10 mouse cellular contexts compared by ENCODE assay signal in genomic region chr2:51982288-51982687, GRCm38 (mm10). TPM values are rescaled to one million over a fixed set of nuclear protein-coding genes. Genes with fewer than 3 reads are reported as not detected.
DNase-seq lines count a peak whose midpoint lies in the region; ATAC-seq lines count a peak whose summit lies in the region.
"Had no signal": no experiment of that assay in that cellular context is flagged by ENCODE, and none has a peak within 500 bp of the region (broad histone marks: within the 10 kb centered on the region; RNA-seq: fewer than 3 reads in every experiment).

No protein-coding gene starts in this region.

- H3K27me3 ChIP-seq in kidney, embryonic 16.5 days (ENCODE audit: insufficient read depth, low read length): no peaks in the 10 kb centered on the region
- H3K27me3 ChIP-seq in limb, embryonic 12.5 days: no peaks in the 10 kb centered on the region
- H3K27me3 ChIP-seq in forebrain, embryonic 12.5 days: no peaks in the 10 kb centered on the region
- H3K27me3 ChIP-seq: neural tube, embryonic 15.5 days had no signal

- 50% methylated on average over 13 of the region's 13 CpGs for WGBS in kidney, embryonic 16.5 days
- 51% methylated on average over 13 of the region's 13 CpGs for WGBS in limb, embryonic 12.5 days
- WGBS in forebrain, embryonic 12.5 days: 86% methylated on average over 13 of the region's 13 CpGs

- no peak overlapping the region for H3K9ac ChIP-seq in kidney, embryonic 16.5 days (replicated peaks; ENCODE audit: low read length)
- no peak overlapping the region for H3K9ac ChIP-seq in limb, embryonic 12.5 days (replicated peaks)
- no peak overlapping the region for H3K9ac ChIP-seq in forebrain, embryonic 12.5 days
- H3K9ac ChIP-seq: neural tube, embryonic 15.5 days had no signal

- H3K36me3 ChIP-seq in kidney, embryonic 16.5 days (ENCODE audit: insufficient read depth, low read length): no peaks in the 10 kb centered on the region
- no peaks in the 10 kb centered on the region for H3K36me3 ChIP-seq in limb, embryonic 12.5 days
- no peaks in the 10 kb centered on the region for H3K36me3 ChIP-seq in forebrain, embryonic 12.5 days (replicated peaks)
- H3K36me3 ChIP-seq: neural tube, embryonic 15.5 days had no signal

- intact Hi-C loops in left cerebral cortex, postnatal 10 days (cut with DNase I): no loop called here

- H3K9me3 ChIP-seq in kidney, embryonic 16.5 days (ENCODE audit: low read length): peaks cover 10% of the 10 kb centered on the region
- peaks cover 6% of the 10 kb centered on the region; the same call in 1 of the 2 replicates for H3K9me3 ChIP-seq in limb, embryonic 12.5 days
- H3K9me3 ChIP-seq in forebrain, embryonic 12.5 days: no peaks in the 10 kb centered on the region

- H3K4me2 ChIP-seq in kidney, embryonic 16.5 days (replicated peaks; ENCODE audit: low read depth, low read length): 0 out of 2 replicates have a peak overlapping the region, but pooled peaks have one; percentile 1
- peak overlapping the region; percentile 19; the same call in 1 of the 2 replicates for H3K4me2 ChIP-seq in limb, embryonic 12.5 days
- no peak overlapping the region for H3K4me2 ChIP-seq in forebrain, embryonic 12.5 days

- H3K4me3 ChIP-seq in kidney, embryonic 16.5 days (ENCODE audit: low read length): no peak overlapping the region
- H3K4me3 ChIP-seq in limb, embryonic 12.5 days (replicated peaks): no peak overlapping the region
- no peak overlapping the region for H3K4me3 ChIP-seq in forebrain, embryonic 12.5 days (replicated peaks)
- H3K4me3 ChIP-seq: neural tube, embryonic 15.5 days had no signal

- peaks cover 9% of the 10 kb centered on the region for H3K4me1 ChIP-seq in kidney, embryonic 16.5 days (ENCODE audit: insufficient read depth, low read length)
- no peaks in the 10 kb centered on the region for H3K4me1 ChIP-seq in limb, embryonic 12.5 days (replicated peaks)
- no peaks in the 10 kb centered on the region for H3K4me1 ChIP-seq in forebrain, embryonic 12.5 days

- H3K27ac ChIP-seq in kidney, embryonic 16.5 days (ENCODE audit: low read length): peak overlapping the region; percentile 65
- no peak overlapping the region for H3K27ac ChIP-seq in limb, embryonic 12.5 days
- H3K27ac ChIP-seq in forebrain, embryonic 12.5 days: no peak overlapping the region

- DNase-seq in cerebellum, postnatal 10 days: peak; percentile 10 to 12
- DNase-seq in cerebellum, adult 9-10 months: no peak
- no peak for DNase-seq in kidney, adult 18-20 months
- peak; percentile 53 for DNase-seq in naive thymus-derived CD4-positive, alpha-beta T cell, adult 2 months (ENCODE audit: low read depth)
- DNase-seq in left cerebral cortex, postnatal 10 days (ENCODE audit: extremely low spot score in 1 of 2, low spot score in 2 of 2): no peak
- DNase-seq: thymus, postnatal 36 days had no signal

- no peak for ATAC-seq in kidney, embryonic 16.5 days (ENCODE audit: low FRiP score, low TSS enrichment)
- no peak for ATAC-seq in limb, embryonic 12.5 days (ENCODE audit: insufficient number of reproducible peaks, insufficient read depth, low FRiP score, low TSS enrichment, low read depth)
- ATAC-seq in forebrain, embryonic 12.5 days (ENCODE audit: low FRiP score): no peak

RNA-seq across cellular contexts. Expression of gene Nmi, which starts 9.0 kb away (rescaled TPM):
- 15.7 and 18.7 TPM in 2 replicates for polyA plus RNA-seq in kidney, embryonic 16.5 days (2015; fragmentation: Nextera tagmentation; extraction: Ambion mirVana)
- polyA plus RNA-seq in limb, embryonic 12.5 days (2016; fragmentation: Nextera tagmentation; extraction: Ambion mirVana): 10.8 and 11.7 TPM in 2 replicates
- total RNA-seq in left cerebral cortex, postnatal 10 days (2021): 1 to 10 TPM; 1.2 to 2.5 TPM
- 4.8 and 5.6 TPM in 2 replicates for polyA plus RNA-seq in forebrain, embryonic 12.5 days (2016; fragmentation: Nextera tagmentation; extraction: Ambion mirVana)

RNA-seq across cellular contexts. Expression of gene Rbm43, which starts 47.3 kb away (rescaled TPM):
- polyA plus RNA-seq in kidney, embryonic 16.5 days (2015; fragmentation: Nextera tagmentation; extraction: Ambion mirVana): 13.6 and 14.9 TPM in 2 replicates
- polyA plus RNA-seq in limb, embryonic 12.5 days (2016; fragmentation: Nextera tagmentation; extraction: Ambion mirVana): 11.4 and 11.8 TPM in 2 replicates
- total RNA-seq in left cerebral cortex, postnatal 10 days (2021): 10 to 100 TPM; 17.8 to 18.2 TPM
- polyA plus RNA-seq in forebrain, embryonic 12.5 days (2016; fragmentation: Nextera tagmentation; extraction: Ambion mirVana): 5.4 and 6.8 TPM in 2 replicates

RNA-seq across cellular contexts. Expression of gene Tnfaip6, which starts 55.5 kb away (rescaled TPM):
- polyA plus RNA-seq in kidney, embryonic 16.5 days (2015; fragmentation: Nextera tagmentation; extraction: Ambion mirVana): 6.8 and 7.8 TPM in 2 replicates
- polyA plus RNA-seq in limb, embryonic 12.5 days (2016; fragmentation: Nextera tagmentation; extraction: Ambion mirVana): 50.9 and 54.6 TPM in 2 replicates
- total RNA-seq in left cerebral cortex, postnatal 10 days (2021): 1 to 10 TPM in 1 of 2 experiments, under 1 TPM in 1; 0.84 to 1.5 TPM
- polyA plus RNA-seq in forebrain, embryonic 12.5 days (2016; fragmentation: Nextera tagmentation; extraction: Ambion mirVana): 22.9 and 25.9 TPM in 2 replicates

Comparison
In these comparisons a context has a peak if more than half of its experiments do, and no peak if none do; other contexts are left out.
1. DNase-seq: peak in cerebellum, postnatal 10 days (2 of 2) and naive thymus-derived CD4-positive, alpha-beta T cell, adult 2 months (single experiment); none in cerebellum, adult 9-10 months (single experiment), kidney, adult 18-20 months (single experiment) and left cerebral cortex, postnatal 10 days (0 of 2).